Mouse (Mus musculus) ovary, postnatal 36 days (tissue): Measurements from ENCODE around the gene 1700030J22Rik.

Source experiments
- DNase-seq: peaks from one replicate; pipeline ENCODE4 v3.0.0; 2022; ENCODE audit warnings: low spot score, mixed read lengths

1700030J22Rik gene

DNA sequence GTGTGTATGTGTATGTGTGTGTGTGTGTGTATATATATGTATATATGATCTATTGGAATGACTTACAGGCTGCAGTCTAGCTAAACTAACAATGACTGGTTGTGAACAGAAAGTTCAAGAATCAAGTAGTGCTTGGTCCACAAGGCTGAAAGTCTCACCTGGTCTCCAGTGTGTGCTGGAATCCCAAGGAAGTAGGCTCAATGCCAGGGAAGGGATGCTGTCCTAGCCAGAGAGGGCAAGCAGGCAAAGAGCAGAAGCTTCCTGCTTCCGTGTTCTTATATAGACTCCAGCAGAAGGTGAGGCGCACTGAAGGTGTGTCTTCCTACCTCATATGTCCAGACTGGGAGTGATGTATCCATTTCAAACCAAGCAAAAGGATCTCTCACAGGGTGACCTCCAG, 27.0 kb downstream of the 1700030J22Rik start:
- no peak for DNase-seq

DNA sequence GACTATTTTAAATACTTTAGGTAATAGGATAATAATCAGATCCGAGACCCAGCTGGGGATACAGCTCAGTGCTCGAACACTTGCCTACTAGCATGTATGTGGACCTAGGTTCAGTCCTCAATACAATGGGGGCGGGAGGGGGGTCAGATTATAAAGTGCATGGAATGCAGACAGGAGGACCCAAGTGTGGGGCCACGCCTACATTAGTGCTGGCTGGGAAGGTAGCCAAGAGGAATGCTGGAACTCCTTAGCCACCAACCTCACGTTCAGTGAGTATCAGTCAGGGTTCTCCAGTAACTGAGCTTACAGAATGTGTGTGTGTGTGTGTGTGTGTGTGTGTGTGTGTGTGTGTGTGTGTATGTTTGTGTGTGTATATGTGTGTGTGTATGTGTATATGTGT, 27.4 kb downstream of the 1700030J22Rik start:
- no peak for DNase-seq

DNA sequence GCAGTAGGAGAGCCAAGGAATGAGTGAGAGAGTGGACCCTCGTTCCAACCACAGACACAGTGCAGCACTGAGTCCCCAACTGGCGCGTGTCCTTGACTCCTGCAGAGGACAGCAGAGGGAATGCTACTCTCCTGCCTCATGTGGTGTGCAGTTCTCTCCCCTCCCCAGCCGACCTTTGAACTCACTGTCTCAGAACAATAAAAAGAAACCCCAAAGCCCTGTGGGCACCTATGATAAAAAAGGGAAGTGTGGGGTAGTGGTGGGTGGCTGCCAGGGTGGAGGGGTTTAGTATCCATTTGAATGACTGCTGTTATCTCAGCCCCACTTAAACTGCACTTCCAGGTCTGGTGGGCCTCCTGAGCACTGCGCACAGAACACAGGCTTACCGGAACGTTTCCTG, 31.2 kb downstream of the 1700030J22Rik start:
- DNase-seq = no peak

DNA sequence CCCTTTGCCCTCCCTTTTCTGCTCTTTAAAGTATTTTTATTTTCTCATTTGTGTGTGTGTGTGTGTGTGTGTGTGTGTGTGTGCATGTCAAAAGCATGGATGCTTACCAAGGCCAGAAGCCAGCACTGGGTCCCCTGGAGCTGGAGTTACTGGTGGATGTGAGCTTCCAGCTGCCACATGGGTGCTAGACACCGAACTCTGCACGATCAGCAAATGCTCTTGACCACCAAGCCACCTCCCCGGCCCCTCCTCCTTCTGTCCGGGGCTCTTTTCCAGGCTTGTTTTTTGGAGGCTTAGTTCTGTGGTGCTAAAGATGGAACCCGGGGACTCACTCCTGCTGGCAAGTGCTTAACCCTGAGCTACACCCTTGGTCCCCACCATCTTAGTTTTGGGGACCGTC, 31.9 kb downstream of the 1700030J22Rik start:
- DNase-seq = no peak

DNA sequence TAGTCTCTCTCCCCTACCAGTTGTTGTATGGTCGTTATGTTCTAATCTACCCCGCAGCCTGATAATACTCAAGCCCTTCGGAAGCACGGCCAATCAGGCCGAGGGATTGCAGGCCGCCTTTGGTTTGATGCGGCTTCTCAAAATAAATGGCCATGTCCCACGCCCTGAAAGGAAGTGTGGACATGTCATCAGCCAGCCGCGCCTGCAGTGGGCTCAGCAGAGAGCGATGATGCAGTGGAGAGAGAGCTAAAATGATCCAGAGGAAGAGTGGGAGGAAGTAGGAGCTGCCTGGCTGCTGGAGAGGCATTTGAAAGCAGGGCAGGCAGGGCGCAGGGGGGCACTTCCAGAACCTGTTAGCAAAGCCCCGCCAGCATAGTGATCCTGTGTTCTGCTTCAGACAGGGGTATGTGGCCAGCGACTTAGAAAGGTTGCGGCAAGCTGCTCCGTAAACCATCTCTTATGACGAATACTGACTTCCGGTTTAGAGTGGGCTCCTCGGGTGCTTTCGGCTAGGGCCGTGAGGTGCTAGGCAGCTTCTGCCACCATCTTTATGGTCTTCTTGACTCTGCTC, 32.4 kb downstream of the 1700030J22Rik start:
- no peak for DNase-seq

DNA sequence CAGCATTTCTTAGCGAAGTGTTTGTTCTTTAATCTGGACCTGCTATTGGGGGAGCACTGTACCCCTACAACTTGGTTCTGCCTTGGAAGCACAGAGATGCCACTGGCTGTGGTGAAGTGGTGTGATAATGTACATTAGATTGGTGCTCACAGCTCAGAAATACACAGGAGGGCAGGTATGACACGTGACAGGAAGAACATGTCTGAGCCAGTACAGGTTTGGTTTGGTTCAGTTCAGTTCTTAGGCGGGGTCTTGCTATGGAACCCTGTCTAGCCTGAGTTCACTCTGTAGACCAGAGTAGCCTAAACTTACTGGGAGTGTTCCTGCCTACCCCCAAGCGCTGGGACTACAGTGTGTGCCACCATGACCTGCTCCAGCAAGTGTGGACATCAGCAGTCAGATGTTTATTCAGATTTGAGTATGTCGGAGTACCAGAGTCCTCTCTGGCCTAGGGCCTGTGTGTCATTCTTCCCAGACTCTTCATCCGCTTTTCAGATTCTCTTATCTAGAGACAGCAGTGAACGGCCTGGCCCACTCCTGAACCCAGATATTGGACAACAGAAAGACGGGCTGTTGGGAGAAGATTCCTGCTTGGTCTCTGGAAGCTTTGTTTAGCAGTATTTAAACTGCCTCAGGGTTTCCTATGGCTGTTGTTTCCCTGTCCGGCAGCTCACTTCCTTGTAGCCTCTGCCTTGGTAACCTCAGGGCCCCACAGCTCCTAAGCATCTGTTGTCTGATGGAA, 33.4 kb downstream of the 1700030J22Rik start:
- no peak for DNase-seq

DNA sequence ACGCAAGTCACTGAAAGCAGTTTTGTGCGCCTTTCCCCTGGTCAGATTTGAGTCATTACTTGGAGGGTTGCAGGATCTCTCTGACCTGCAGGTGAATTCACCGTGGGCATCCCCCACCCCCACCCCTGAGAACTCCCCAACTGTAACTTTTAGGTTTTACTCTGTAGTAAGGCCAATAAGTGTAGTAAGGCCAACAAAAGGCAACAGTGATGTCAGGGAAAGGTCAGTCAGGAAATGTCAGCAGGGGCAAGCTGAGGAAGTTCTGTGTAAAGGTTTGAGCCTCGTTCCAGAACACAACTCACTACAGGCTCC, 34.4 kb downstream of the 1700030J22Rik start:
- DNase-seq = no peak

DNA sequence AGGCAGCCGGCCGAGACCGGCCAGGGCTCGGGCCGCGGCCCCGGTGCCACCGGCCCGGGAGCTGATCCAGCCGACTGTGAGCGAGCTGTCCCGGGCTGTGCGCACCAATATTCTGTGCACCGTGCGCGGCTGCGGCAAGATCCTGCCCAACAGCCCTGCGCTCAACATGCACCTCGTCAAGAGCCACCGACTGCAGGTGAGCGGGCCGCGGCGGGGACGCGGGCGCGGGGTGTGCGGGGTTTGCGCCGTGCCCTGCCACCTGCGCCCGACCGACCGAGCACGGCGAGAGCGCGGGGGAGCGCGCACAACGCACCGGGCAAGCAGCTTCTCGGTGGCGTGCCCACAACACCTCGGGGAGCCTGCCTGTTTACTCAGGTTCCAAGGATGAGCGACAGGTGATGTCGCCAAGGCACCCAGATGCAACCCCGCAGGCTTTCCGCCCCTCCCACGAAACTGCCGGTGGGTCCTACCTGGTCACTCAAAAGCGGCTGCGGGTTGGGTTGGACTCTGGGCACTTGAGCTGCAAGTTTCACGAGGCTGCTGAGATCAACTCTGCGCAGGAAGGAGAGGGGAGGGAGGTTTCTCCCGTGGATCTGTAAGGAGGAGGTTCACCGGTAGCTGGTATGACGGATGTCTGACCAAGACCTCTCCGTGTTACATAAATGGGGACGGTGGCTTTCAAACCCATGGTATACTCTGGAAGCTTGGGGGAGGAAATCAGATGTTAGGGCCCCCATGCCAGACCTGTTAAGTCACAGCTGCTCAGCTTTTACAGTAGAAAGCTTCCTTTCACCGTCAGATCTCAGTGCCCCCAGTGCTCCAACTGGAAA, 35.0 kb downstream of the 1700030J22Rik start:
- DNase-seq = no peak

DNA sequence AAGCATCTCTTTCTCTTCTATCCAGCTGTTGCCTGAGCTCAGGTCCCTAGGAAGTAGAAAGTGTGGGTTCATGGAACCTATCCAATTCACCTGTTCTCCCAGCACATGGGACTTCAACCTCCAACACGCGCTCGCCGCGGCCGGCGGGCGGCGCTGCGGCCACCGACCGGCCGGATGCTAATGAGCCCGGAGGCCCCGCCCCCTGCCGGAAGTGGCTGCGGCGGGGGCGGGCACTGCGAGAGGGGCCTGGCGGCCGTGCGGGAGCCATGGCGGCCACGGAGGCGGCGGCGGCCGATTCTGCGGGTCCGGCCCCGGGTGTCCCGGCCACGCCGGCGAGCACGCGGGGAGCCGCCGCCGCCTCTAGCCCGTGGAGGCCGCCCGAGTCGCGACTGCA, 35.6 kb downstream of the 1700030J22Rik start, which contains the start of gene Atmin:
Atmin (plus strand) TSS at position 233 of the 394 bp plus-strand sequence.
- DNase-seq = peak; percentile 88

DNA sequence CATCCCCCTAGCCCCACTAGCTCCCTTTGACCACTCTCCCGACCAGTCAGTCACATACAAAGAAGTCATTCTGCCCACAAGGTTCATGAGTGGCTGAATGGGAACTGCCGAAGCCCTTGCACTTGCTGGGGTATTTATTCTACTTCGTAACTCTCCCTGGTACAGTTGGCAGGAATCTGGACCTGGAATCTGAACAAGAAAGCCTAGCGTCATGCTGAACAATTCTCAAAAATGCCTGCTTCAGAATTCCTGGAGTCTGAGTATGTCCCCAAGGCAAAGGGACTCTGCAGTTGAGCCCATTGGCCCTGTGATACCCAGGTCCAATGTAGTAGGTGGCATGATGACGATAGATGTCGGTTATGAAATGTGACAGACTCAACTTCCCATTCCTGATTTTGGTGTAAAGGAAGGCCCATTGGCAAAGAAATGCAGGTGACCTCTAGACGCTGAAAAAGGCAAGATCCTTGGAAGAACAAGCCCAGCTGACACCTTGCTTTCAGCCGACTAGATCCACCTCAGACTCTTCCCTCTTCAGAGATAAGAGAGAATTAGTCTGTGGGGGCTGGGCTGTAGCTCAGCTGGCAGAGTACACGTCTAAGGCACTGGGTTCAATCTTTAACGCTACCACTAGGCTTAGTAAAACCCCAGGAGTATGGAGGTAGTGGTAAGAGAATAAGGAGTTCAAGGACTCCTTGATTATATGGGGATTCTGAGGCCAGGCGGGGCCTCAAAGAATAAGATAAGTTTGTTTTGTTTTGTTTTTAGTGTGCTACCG, 36.3 kb downstream of the 1700030J22Rik start:
- DNase-seq = no peak

DNA sequence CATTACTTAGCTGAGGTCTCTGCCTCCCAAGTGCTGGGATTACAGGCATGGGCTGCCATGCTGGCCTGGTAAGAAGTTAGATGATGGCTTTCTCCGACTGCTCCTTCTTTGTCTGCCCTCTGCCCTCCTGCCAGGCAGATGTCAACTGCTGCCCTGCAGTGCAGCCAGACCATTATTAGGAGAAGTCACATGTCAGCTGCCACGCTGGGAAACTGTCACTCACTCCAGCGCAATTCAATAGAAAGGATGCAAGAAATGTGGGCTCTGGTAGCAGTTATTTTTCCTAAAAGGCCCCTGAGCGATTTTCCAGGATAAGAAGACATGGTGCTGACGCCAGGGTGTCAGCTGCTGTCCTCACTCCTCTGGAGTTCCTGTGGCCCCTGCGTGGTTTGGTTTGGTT, 43.3 kb downstream of the 1700030J22Rik start:
- no peak for DNase-seq

DNA sequence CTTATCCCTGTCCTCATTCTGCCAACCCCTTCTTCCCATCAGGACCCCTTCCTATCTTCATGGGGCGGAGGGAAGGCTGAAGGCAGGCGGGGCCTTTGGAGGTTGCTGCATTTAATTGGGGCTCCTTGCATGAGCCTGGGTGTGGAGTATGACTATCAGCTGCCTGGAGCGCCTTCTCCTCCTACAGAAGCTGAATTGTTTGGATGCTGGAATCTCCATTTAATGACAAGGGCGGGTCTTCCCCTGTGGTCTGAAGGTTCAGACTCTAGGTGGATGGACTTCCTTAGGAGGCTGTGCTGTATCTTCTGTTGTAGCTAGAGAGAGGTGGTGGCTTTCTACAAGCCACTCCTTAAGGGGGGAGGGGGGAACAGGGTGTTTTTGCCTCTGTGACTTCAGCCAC, 43.8 kb downstream of the 1700030J22Rik start:
- no peak for DNase-seq

DNA sequence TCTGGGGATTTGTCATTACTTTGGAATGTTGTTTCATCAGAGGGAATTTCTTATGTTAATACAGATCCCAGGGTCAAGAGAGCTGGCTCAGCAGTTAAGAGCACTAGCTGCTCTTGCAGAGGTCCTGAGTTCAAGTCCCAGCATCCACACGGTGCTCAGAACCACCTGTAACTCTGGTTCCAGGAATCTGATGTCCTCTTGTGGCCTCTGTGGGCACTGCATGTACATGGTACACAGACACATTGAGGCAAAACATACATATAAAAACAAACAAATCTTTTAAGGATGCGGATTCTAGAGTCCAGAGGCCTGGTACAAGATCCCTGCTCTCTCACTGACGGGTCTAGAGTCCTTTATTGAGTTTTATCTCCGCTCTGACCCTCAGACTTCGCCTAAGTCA, 50.2 kb downstream of the 1700030J22Rik start:
- no peak for DNase-seq

DNA sequence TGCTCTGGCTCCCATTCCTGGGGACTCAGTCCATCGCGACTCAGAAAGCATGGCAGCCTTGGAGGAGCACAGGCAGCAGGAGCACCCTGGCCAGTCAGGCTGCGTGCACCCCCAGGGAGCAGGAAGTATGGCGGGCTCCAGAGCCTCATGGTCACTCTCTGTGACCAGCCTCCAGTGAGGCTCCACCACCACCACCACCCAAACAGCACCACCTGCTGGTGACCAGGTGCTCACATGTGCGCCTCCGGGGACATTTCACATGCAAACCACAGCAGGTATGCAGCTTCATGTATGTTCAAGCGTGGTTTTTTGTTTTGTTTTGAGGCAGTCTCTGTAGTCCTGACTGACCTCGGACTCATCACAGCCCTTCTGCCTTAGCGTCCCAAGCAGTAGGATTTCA, 50.9 kb downstream of the 1700030J22Rik start:
- DNase-seq = peak; percentile 39

DNA sequence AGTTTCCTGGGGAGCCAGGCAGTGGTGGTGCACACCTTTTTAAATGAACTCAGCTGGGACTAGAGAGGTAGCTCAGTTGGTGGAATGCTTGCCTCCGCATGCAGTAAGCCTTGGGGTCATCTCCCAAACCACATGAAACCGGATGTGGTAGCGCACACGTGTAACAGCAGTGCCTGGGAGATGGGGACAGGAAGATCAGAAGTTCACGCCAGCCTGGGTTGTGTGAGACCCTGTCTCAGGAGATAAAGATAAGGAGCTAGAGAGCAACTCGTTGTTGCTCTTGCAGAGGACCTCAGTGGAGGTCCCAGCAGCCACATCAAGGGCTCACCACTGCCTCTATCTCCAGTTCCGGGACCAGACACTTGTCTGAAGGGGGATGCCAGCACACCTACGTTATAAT, 55.2 kb downstream of the 1700030J22Rik start:
- DNase-seq = no peak

DNA sequence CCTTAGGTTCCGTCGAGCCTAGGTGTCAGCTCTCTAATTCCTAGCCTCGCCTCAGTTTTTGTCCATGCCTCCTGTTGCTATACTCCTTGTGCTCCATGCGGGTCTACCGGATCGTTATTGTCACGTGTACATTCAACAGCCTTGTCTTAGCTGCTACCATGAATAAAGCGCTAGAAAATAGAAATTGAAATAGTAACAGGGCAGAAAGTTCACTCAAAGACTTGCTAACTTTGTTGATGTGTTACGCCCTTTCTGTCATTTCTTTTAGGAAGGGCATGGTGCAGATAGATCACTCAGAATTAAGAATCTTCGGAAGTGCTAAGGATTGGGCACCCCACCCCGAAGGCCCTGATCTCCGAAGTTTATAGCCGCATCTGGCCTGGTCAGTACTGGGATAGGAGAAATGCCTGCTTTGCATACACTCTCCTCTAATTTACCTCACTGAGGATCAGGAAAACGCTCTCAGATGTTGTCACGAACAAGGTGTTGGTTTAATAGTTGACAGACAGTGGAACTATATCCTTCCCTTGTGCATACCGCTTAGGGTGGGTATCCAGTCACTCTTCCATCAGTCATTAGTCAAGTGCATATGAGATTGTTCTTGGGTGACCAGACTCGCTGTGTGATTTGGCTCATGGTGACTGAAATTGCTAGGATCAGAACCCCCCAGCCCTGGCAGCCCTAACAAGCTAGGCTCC, 56.5 kb downstream of the 1700030J22Rik start:
- no peak for DNase-seq

DNA sequence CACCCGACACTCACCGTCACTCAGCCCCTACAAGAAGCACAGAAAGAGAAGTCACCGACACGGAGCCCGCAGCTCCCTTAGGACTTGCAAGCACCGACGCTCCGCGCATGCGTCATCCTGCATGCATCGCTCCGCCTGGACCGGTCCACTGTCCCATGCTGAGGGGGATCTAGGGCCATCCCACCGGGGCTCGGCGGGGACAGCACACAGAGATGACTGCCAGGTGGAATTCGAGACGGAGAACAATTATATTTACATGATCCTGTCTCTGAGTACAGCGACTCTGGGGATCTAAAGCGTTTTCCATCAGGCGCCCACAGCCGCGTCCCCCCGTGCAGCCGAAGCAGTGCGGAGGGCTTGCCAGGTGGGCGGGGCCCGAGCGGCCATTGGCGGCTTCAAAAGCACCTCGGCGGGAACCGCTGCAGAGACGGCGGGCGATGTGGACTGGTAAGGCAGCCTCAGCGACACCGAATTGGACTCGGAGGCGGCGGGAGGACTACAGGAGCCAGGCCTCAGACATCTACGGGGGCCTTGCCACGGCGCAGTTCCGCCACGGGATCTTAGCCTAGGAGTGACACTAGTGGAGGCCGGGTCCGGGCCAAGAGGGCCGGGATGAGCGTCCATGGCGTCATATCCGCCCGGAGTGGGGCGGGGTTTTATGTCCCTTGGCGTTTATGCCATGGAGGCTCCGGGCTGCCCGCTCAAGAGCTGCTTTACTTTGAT, 57.3 kb downstream of the 1700030J22Rik start, which contains the start of the genes Cmc2 and Cenpn:
Cmc2 (minus strand) TSS at position 119 of the 723 bp plus-strand sequence.
Cenpn (plus strand) TSS at position 394 of the 723 bp plus-strand sequence.
- DNase-seq = peak; percentile 91

DNA sequence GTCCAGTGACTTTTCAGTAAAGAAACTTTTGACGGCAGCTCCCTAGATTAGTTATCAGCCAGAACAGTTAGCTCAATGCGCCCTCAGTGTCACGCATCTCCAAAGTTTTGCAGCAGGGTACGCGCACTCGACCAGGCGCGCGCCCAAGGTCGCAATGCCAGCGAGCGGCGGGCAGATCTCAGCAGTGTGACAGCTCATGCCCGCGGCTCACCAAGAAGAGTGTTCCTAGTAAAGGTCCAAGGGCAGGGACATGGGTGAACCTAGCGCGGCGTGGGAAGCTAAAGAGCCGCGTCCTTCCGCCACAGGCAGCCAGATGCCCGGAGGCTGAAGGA, 57.8 kb downstream of the 1700030J22Rik start:
- DNase-seq = peak; percentile 69
